Mouse (Mus musculus): ENCODE results near the gene Hspb8. TPM values are rescaled to one million over a fixed set of nuclear protein-coding genes. Genes with fewer than 3 reads are reported as not detected.

Hspb8 gene
- polyA plus RNA-seq, 1 experiment from 2014 or later: 8.9 TPM

GRCm38 (mm10) chr5:116448409-116449191, 25.9 kb upstream of the Hspb8 start:
- no peaks in the 10 kb centered on the region for H3K27me3 ChIP-seq (replicated peaks; ENCODE audit: control insufficient read depth, insufficient read depth, low read length)

GRCm38 (mm10) chr5:116447821-116448350, 25.2 kb upstream of the Hspb8 start:
- Histone ChIP-seq H3K27ac (ENCODE audit: low read depth, low read length) (no peak overlapping the region), H3K4me3 (ENCODE audit: low read length) (no peak overlapping the region), H3K4me1 (ENCODE audit: control insufficient read depth, insufficient read depth, low read depth, low read length) (peaks cover 11% of the 10 kb centered on the region), H3K27me3 (replicated peaks; ENCODE audit: control insufficient read depth, insufficient read depth, low read length) (no peaks in the 10 kb centered on the region), H3K9me3 (ENCODE audit: control insufficient read depth, low read length) (no peaks in the 10 kb centered on the region), H3K9ac (ENCODE audit: low read depth, low read length) (no peak overlapping the region), H3K36me3 (ENCODE audit: control insufficient read depth, insufficient read depth, low read length) (no peaks in the 10 kb centered on the region; the same call in 1 of the 2 replicates), H3K4me2 (ENCODE audit: low read length) (no peak overlapping the region)
- ATAC-seq: no peak
- WGBS: 49% methylated on average over 11 of the region's 11 CpGs

More at GRCm38 (mm10) chr5:116448409-116449191, 25.9 kb upstream of the Hspb8 start:
- WGBS: 12% methylated on average over 11 of the region's 11 CpGs
- no peak overlapping the region for H3K27ac ChIP-seq (ENCODE audit: low read depth, low read length)
- peaks cover 11% of the 10 kb centered on the region; the same call in 1 of the 2 replicates for H3K4me1 ChIP-seq (ENCODE audit: control insufficient read depth, insufficient read depth, low read depth, low read length)
- no peak overlapping the region for H3K9ac ChIP-seq (ENCODE audit: low read depth, low read length)
- H3K9me3 ChIP-seq (ENCODE audit: control insufficient read depth, low read length): no peaks in the 10 kb centered on the region
- no peaks in the 10 kb centered on the region; the same call in 1 of the 2 replicates for H3K36me3 ChIP-seq (ENCODE audit: control insufficient read depth, insufficient read depth, low read length)
- H3K4me3 ChIP-seq (ENCODE audit: low read length): no peak overlapping the region
- ATAC-seq: no peak
- H3K4me2 ChIP-seq (ENCODE audit: low read length): no peak overlapping the region

GRCm38 (mm10) chr5:116446552-116446951, 23.9 kb upstream of the Hspb8 start:
- peaks cover 11% of the 10 kb centered on the region for H3K4me1 ChIP-seq (ENCODE audit: control insufficient read depth, insufficient read depth, low read depth, low read length)
- no peak overlapping the region for H3K27ac ChIP-seq (ENCODE audit: low read depth, low read length)
- 47% methylated on average over 23 of the region's 23 CpGs for WGBS
- no peaks in the 10 kb centered on the region; the same call in 1 of the 2 replicates for H3K36me3 ChIP-seq (ENCODE audit: control insufficient read depth, insufficient read depth, low read length)
- H3K9ac ChIP-seq (ENCODE audit: low read depth, low read length): no peak overlapping the region
- H3K4me3 ChIP-seq (ENCODE audit: low read length): no peak overlapping the region
- no peaks in the 10 kb centered on the region for H3K9me3 ChIP-seq (ENCODE audit: control insufficient read depth, low read length)
- H3K4me2 ChIP-seq (ENCODE audit: low read length): no peak overlapping the region
- ATAC-seq: no peak
- H3K27me3 ChIP-seq (replicated peaks; ENCODE audit: control insufficient read depth, insufficient read depth, low read length): no peaks in the 10 kb centered on the region

GRCm38 (mm10) chr5:116445634-116446367, 23.1 kb upstream of the Hspb8 start:
- H3K36me3 ChIP-seq (ENCODE audit: control insufficient read depth, insufficient read depth, low read length): no peaks in the 10 kb centered on the region; the same call in 1 of the 2 replicates
- ATAC-seq: no peak
- no peak overlapping the region for H3K4me2 ChIP-seq (ENCODE audit: low read length)
- WGBS: 53% methylated on average over 10 of the region's 10 CpGs
- H3K4me1 ChIP-seq (ENCODE audit: control insufficient read depth, insufficient read depth, low read depth, low read length): peaks cover 11% of the 10 kb centered on the region
- H3K4me3 ChIP-seq (ENCODE audit: low read length): no peak overlapping the region
- no peak overlapping the region for H3K9ac ChIP-seq (ENCODE audit: low read depth, low read length)
- no peaks in the 10 kb centered on the region for H3K27me3 ChIP-seq (replicated peaks; ENCODE audit: control insufficient read depth, insufficient read depth, low read length)
- H3K27ac ChIP-seq (ENCODE audit: low read depth, low read length): no peak overlapping the region
- H3K9me3 ChIP-seq (ENCODE audit: control insufficient read depth, low read length): no peaks in the 10 kb centered on the region

GRCm38 (mm10) chr5:116444517-116444916, 21.9 kb upstream of the Hspb8 start:
- 65% methylated on average over 27 of the region's 27 CpGs for WGBS
- H3K4me1 ChIP-seq (ENCODE audit: control insufficient read depth, insufficient read depth, low read depth, low read length): peaks cover 11% of the 10 kb centered on the region
- no peak overlapping the region for H3K9ac ChIP-seq (ENCODE audit: low read depth, low read length)
- H3K4me3 ChIP-seq (ENCODE audit: low read length): no peak overlapping the region
- no peak overlapping the region for H3K4me2 ChIP-seq (ENCODE audit: low read length)
- H3K27ac ChIP-seq (ENCODE audit: low read depth, low read length): no peak overlapping the region; the same call in 1 of the 2 replicates
- ATAC-seq: no peak
- H3K27me3 ChIP-seq (replicated peaks; ENCODE audit: control insufficient read depth, insufficient read depth, low read length): no peaks in the 10 kb centered on the region
- no peaks in the 10 kb centered on the region for H3K9me3 ChIP-seq (ENCODE audit: control insufficient read depth, low read length)
- no peaks in the 10 kb centered on the region; the same call in 1 of the 2 replicates for H3K36me3 ChIP-seq (ENCODE audit: control insufficient read depth, insufficient read depth, low read length)

GRCm38 (mm10) chr5:116443459-116443940, 20.8 kb upstream of the Hspb8 start:
- H3K4me2 ChIP-seq (ENCODE audit: low read length): no peak overlapping the region
- no peaks in the 10 kb centered on the region for H3K27me3 ChIP-seq (replicated peaks; ENCODE audit: control insufficient read depth, insufficient read depth, low read length)
- H3K27ac ChIP-seq (ENCODE audit: low read depth, low read length): peak overlapping the region; percentile 53; the same call in 1 of the 2 replicates
- 44% methylated on average over 8 of the region's 8 CpGs for WGBS
- peak; percentile 78 for ATAC-seq
- peaks cover 6% of the 10 kb centered on the region for H3K4me1 ChIP-seq (ENCODE audit: control insufficient read depth, insufficient read depth, low read depth, low read length)
- H3K36me3 ChIP-seq (ENCODE audit: control insufficient read depth, insufficient read depth, low read length): no peaks in the 10 kb centered on the region; the same call in 1 of the 2 replicates
- no peaks in the 10 kb centered on the region for H3K9me3 ChIP-seq (ENCODE audit: control insufficient read depth, low read length)
- H3K9ac ChIP-seq (ENCODE audit: low read depth, low read length): peak overlapping the region; percentile 28; the same call in 1 of the 2 replicates
- no peak overlapping the region for H3K4me3 ChIP-seq (ENCODE audit: low read length)

- ATAC-seq: no peak
- H3K4me2 ChIP-seq (ENCODE audit: low read length): no peak overlapping the region
- no peaks in the 10 kb centered on the region for H3K27me3 ChIP-seq (replicated peaks; ENCODE audit: control insufficient read depth, insufficient read depth, low read length)
- H3K27ac ChIP-seq (ENCODE audit: low read depth, low read length): peak overlapping the region; percentile 53; the same call in 1 of the 2 replicates
- no peak overlapping the region; the same call in 1 of the 2 replicates for H3K9ac ChIP-seq (ENCODE audit: low read depth, low read length)
- peaks cover 6% of the 10 kb centered on the region for H3K4me1 ChIP-seq (ENCODE audit: control insufficient read depth, insufficient read depth, low read depth, low read length)
- no peaks in the 10 kb centered on the region; the same call in 1 of the 2 replicates for H3K36me3 ChIP-seq (ENCODE audit: control insufficient read depth, insufficient read depth, low read length)
- H3K4me3 ChIP-seq (ENCODE audit: low read length): no peak overlapping the region
- no peaks in the 10 kb centered on the region for H3K9me3 ChIP-seq (ENCODE audit: control insufficient read depth, low read length)
- 58% methylated on average over 7 of the region's 7 CpGs for whole genome bisulfite sequencing
Measured at GRCm38 (mm10) chr5:116442697-116443458, 20.2 kb upstream of the Hspb8 start.

- no peak for ATAC-seq
- Histone ChIP-seq H3K27ac (ENCODE audit: low read depth, low read length) (no peak overlapping the region), H3K4me2 (ENCODE audit: low read length) (no peak overlapping the region), H3K9me3 (ENCODE audit: control insufficient read depth, low read length) (no peaks in the 10 kb centered on the region), H3K4me1 (ENCODE audit: control insufficient read depth, insufficient read depth, low read depth, low read length) (peaks cover 8% of the 10 kb centered on the region), H3K4me3 (ENCODE audit: low read length) (no peak overlapping the region), H3K27me3 (replicated peaks; ENCODE audit: control insufficient read depth, insufficient read depth, low read length) (no peaks in the 10 kb centered on the region), H3K36me3 (ENCODE audit: control insufficient read depth, insufficient read depth, low read length) (no peaks in the 10 kb centered on the region; the same call in 1 of the 2 replicates), H3K9ac (ENCODE audit: low read depth, low read length) (no peak overlapping the region)
- 63% methylated on average over 4 of the region's 4 CpGs for WGBS
Measured at GRCm38 (mm10) chr5:116440251-116440650, 17.6 kb upstream of the Hspb8 start.

Measured in hindbrain, embryonic 16.5 days (tissue).